Mouse (Mus musculus): ENCODE results near the gene Diaph3.
"Not testable (repeated sequence)": the region's sequence is repeated elsewhere in the genome, so short reads cannot be mapped to it uniquely, and the experiment has no call there.

Diaph3 gene

GRCm38 (mm10) chr14:86741855-86742531 lies 399.0 kb downstream of the Diaph3 start:
- DNase-seq (ENCODE audit: low read depth, low spot score) = no peak

GRCm38 (mm10) chr14:86738916-86739315 lies 402.1 kb downstream of the Diaph3 start:
- DNase-seq (ENCODE audit: low read depth, low spot score) = no peak

GRCm38 (mm10) chr14:86736646-86737045 lies 404.4 kb downstream of the Diaph3 start:
- no peak for DNase-seq (ENCODE audit: low read depth, low spot score)

- peak; percentile 29 for DNase-seq (ENCODE audit: low read depth, low spot score)
Observed at GRCm38 (mm10) chr14:86731300-86731699, 409.7 kb downstream of the Diaph3 start.

- no peak for DNase-seq (ENCODE audit: low read depth, low spot score)
Observed at GRCm38 (mm10) chr14:86729617-86730098, 411.4 kb downstream of the Diaph3 start.

GRCm38 (mm10) chr14:86727538-86728045 lies 413.4 kb downstream of the Diaph3 start:
- DNase-seq (ENCODE audit: low read depth, low spot score) = no peak

GRCm38 (mm10) chr14:86721768-86722167 lies 419.3 kb downstream of the Diaph3 start:
- DNase-seq (ENCODE audit: low read depth, low spot score) = no peak

GRCm38 (mm10) chr14:86721082-86721481 lies 420.0 kb downstream of the Diaph3 start:
- no peak for DNase-seq (ENCODE audit: low read depth, low spot score)

- DNase-seq (ENCODE audit: low read depth, low spot score) = not testable (repeated sequence)
Observed at GRCm38 (mm10) chr14:86720408-86720807, 420.6 kb downstream of the Diaph3 start.

GRCm38 (mm10) chr14:86714088-86714690 lies 426.8 kb downstream of the Diaph3 start:
- no peak for DNase-seq (ENCODE audit: low read depth, low spot score)

- DNase-seq (ENCODE audit: low read depth, low spot score) = peak; percentile 2
Observed at GRCm38 (mm10) chr14:86704080-86704479, 437.0 kb downstream of the Diaph3 start.

GRCm38 (mm10) chr14:86701145-86701544 lies 439.9 kb downstream of the Diaph3 start:
- DNase-seq (ENCODE audit: low read depth, low spot score) = no peak

- no peak for DNase-seq (ENCODE audit: low read depth, low spot score)
Observed at GRCm38 (mm10) chr14:86697887-86698286, 443.1 kb downstream of the Diaph3 start.

GRCm38 (mm10) chr14:86692714-86693113 lies 448.3 kb downstream of the Diaph3 start:
- no peak for DNase-seq (ENCODE audit: low read depth, low spot score)

- no peak for DNase-seq (ENCODE audit: low read depth, low spot score)
Observed at GRCm38 (mm10) chr14:86691298-86691697, 449.7 kb downstream of the Diaph3 start.

- DNase-seq (ENCODE audit: low read depth, low spot score) = no peak
Observed at GRCm38 (mm10) chr14:86684585-86685503, 456.2 kb downstream of the Diaph3 start.

- DNase-seq (ENCODE audit: low read depth, low spot score) = no peak
Observed at GRCm38 (mm10) chr14:86681951-86682350, 459.1 kb downstream of the Diaph3 start.

GRCm38 (mm10) chr14:86678992-86679391 lies 462.0 kb downstream of the Diaph3 start:
- DNase-seq (ENCODE audit: low read depth, low spot score) = no peak

GRCm38 (mm10) chr14:86678179-86678780 lies 462.8 kb downstream of the Diaph3 start:
- no peak for DNase-seq (ENCODE audit: low read depth, low spot score)

GRCm38 (mm10) chr14:86677015-86677414 lies 464.0 kb downstream of the Diaph3 start:
- no peak for DNase-seq (ENCODE audit: low read depth, low spot score)

- DNase-seq (ENCODE audit: low read depth, low spot score) = no peak
Observed at GRCm38 (mm10) chr14:86675314-86675713, 465.7 kb downstream of the Diaph3 start.
